Mouse (Mus musculus) 3134 (cell line): ENCODE data around the gene Cox16.

Experiments
- DNase-seq: peaks from one replicate; pipeline ENCODE4 v3.0.0-alpha.2; 2011; ENCODE audit warnings: low spot score; ENCODE audit not compliant: insufficient read length; ENCODE audit errors: extremely low read depth

The Cox16 gene

GRCm38 (mm10) chr12:81331046-81331638 is 153.8 kb downstream of the Cox16 start:
- DNase-seq: no peak

GRCm38 (mm10) chr12:81324991-81325390 is 159.9 kb downstream of the Cox16 start:
- no peak for DNase-seq

- no peak for DNase-seq
These were observed 160.8 kb downstream of the Cox16 start for GRCm38 (mm10) chr12:81324116-81324515.

GRCm38 (mm10) chr12:81321021-81321420 is 163.9 kb downstream of the Cox16 start:
- DNase-seq: no peak

GRCm38 (mm10) chr12:81317811-81318210 is 167.1 kb downstream of the Cox16 start:
- DNase-seq: no peak

- DNase-seq: no peak
These were observed 169.0 kb downstream of the Cox16 start for GRCm38 (mm10) chr12:81315953-81316352.
